Mouse (Mus musculus) ES-E14 (cell line): ENCODE data around the gene Gm38655.
A peak's percentile ranks its signal among the peaks of the same experiment; 100 is the strongest.

Experiments
- CHD2 ChIP-seq: IDR thresholded peaks from 2 replicates; pipeline ENCODE4 v1.6.1; 2014; ENCODE audit warnings: mild to moderate bottlenecking, low read depth, low read length, inconsistent platforms
- HCFC1 ChIP-seq: IDR thresholded peaks from 2 replicates; pipeline ENCODE4 v1.6.1; 2012; ENCODE audit warnings: low read length, inconsistent platforms, borderline replicate concordance; ENCODE audit not compliant: insufficient read depth
- MAFK ChIP-seq: IDR thresholded peaks from 2 replicates; pipeline ENCODE4 v1.6.1; 2014; ENCODE audit warnings: mild to moderate bottlenecking, low read depth, low read length, inconsistent platforms; ENCODE audit not compliant: insufficient read depth
- ZC3H11A ChIP-seq: IDR thresholded peaks from 2 replicates; pipeline ENCODE4 v1.6.1; 2012; ENCODE audit warnings: low read depth, mild to moderate bottlenecking, inconsistent platforms, low read length, borderline replicate concordance

- TF ChIP-seq ZC3H11A = no peak
- TF ChIP-seq MAFK = no peak
- TF ChIP-seq HCFC1 = peak; percentile 98
- no peak for TF ChIP-seq CHD2
Observed at GRCm38 (mm10) chr17:25133275-25133698, 42.0 kb downstream of the Gm38655 start, which contains the start of gene Clcn7.
